Mouse (Mus musculus) neural tube, embryonic 10.5 days (tissue): ENCODE measurements at regions not wholly inside any gene's neighbourhood (a gene's known extent, or its start where the extent isn't known, plus 50 kb on each side); places are given as distances from the start of the nearest gene placed in this dataset.

Experiments
- DNase-seq: peaks from one replicate; pipeline ENCODE4 v3.0.0-alpha.2; 2017; ENCODE audit warnings: low spot score; ENCODE audit errors: extremely low spot score

DNA sequence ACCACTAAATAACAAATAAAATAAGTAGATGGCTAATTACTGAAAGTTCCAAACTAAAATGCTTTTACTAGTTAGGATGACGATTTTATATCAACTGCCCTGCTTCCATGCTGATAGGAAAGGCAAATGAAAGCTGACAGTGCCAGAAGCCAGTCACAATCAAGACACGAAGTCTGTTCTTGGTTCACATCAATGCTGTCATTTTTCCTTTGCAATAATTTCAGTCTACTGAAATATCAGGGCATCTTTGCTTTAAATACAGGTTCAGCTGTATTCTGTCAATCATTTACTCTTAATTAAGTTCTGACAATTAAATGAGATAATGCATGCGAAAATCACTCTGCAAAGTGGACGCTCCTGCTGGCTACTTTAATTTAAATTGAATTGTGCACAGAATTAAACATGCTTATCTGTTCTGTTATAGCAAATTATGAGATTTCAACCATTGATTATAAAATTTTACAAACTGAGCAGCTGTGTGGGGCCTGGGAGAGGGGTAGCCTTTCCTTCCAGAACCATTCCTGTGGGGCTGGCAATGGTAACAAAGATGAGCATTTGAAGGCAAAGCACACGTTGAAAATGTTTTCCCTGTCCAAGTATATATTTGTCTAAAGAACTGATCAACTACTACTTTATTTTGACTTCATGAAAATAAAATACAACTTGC lies 160.1 kb upstream of the Cttnbp2 start:
- DNase-seq, result no peak

DNA sequence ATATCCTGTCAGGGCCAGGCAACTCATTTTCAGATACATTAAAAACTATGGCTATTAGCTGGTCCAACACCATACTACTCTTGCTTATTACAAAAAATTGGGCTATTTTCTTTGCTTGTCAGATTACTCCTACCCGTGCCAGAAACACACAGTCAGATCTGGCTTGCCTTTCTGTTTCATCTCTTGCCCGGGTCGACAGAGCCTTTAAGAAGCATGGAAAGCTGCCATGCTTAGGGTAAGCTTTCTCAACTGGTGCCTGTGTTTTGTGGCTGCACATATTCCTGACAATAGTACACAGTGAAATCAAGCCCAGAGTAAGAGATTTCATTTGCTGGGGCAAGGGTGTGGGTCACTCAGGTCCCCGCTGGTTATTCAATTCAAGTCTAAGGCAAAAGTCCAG lies 162.5 kb upstream of the Cttnbp2 start:
- DNase-seq, result no peak

DNA sequence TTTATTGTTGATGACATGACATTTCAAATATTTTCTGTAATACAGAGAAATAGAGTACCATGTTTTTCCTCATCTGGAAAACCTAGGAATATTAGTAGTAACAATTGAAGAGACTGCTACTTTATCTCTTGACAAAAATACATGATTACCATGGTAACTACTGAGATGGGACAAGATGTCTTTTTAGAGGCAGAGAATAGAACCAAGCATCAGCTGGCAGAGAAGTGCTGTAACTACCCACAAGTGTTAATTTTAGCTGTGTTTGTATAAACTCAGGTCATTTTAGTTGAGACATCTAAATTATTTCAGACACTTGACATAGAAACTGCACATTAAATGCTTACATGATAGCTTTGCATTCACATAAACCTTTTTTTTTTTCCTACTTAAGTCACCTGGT lies 166.1 kb upstream of the Cttnbp2 start:
- DNase-seq, result no peak

DNA sequence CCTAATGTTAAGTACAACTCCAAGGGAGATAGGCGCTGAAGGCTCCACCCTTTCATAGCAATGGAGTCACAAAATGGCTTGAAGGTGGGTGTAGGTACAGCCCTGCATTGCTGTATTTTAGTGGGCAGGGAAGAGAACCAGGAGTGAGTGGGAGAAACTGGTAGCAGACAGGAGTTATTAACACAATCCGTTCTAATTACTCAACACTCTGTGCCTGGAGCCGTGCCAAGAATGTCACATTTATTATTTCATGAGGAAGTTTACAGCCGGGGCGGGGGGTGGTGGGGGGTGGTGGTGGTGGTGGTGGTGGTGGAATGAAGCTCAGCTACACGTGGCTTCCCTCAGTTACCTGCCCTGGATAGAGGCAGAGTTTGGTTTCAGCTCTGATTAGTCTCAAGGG lies 166.3 kb upstream of the Lsm8 start:
- no peak for DNase-seq

DNA sequence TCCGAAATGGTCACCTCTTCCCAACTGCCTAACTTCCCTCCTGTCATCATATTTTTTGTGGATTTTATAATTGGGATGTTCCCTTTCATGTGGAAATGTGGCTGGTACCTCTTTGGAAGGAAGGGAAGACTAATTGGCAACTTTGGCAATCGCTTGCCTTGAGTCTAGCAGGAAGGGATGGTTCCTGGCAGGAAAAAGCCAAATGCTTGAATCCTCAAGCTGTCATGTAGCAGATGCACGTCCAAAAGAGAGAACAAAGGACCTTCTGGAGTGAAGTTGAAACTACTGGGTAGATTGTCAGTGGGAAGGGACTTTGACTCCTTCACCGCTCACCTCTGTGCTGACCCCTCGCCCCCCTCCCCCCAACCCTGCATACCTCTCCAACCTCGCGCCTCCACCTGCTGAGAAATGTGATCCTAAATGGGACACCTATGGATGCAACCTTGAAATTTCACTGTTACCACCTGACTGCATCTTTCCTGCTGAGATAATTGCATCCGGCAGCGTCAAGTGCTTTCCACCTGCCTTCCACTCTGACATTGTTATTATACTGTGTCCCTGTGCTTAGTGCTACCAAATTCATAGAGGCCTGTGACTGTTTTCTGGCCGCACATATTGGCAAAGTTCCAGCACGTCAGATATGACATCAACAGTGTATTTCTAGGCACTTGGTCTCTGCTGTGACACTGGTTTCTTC lies 159.6 kb upstream of the Lsm8 start:
- DNase-seq, result no peak

DNA sequence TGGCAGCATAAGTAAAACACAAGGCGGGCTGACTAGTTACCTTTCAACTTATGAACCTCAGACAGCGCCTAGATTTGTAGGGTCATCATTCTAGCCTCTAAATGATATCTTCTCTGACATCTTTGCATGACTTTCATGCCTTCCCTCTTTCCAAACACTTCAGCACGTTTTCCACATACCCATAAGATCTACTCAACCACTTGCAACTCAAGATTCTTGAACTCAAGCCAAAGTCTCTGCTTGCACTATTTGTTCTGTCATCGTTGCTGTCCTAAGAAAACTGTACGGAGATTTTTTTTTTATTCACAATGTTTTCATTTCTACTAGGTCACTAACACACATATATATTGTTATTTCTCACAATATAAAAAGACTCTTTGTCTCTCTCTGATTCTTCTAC lies 150.8 kb upstream of the Lsm8 start:
- no peak for DNase-seq

DNA sequence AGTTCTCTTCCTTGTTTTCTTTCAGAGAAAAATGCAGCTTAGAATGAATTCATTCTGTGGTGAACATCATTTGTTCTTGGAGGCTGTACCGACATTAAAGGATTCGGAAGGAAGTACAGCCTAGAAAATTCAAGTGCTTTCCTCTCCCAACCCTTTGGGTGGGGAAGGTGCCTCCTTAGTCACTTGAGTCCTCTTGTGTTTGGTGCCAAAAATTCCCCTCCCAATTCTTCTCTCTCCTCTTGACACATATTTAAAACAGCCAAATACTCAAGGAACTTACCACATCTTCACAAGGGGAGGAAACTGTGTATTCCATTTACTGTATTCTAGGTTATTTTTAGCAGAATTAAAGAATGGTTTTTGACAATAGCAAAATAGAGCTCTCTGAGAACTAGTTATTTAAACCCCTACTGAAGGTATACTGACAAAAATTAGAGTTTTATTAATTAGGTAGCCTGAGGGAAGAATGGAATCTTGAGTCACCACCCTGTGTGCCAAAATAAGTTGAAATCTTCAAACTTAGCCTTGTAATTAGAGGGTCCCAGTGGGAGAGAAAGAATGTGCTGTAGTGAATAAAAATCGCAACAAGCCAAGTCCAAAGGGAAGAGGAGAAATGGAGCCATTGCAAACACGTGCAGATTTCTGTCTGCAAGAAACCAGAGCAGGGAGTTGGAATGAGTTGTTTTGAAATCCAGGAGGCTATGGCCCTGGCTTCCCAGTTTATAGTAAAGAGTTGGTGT lies 149.2 kb upstream of the Lsm8 start:
- no peak for DNase-seq

DNA sequence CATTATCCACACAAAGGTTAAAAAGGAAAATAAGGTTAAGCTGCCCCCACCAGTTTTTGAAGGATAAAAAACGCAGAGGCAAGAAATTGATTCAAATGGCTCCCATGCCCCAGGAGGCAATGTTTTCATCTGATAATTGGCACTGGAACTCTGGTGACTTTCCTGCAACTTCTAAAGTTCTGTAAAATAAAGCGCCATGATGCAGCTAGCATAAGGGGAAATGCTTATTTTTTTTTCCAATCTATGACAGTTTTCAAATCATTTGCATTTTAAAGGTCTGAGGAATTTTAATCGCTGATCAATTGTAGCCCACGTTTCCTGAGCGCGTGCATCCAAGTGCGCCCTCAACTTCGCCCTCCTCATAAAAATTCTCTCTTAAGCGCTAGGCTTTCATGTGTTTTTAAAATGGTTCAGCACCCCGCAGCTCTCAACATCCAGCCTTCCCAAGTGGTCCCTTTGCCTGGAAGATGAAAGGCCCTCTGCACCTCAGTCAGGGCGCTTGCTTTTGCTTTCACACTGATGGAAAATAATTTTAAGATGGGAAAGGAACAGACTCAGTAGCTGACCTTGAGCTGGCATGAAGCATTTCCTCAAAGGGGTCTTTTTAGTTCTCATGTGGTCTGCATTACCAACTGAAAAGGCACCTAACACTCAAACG lies 148.5 kb upstream of the Lsm8 start:
- DNase-seq, result peak; percentile 26

DNA sequence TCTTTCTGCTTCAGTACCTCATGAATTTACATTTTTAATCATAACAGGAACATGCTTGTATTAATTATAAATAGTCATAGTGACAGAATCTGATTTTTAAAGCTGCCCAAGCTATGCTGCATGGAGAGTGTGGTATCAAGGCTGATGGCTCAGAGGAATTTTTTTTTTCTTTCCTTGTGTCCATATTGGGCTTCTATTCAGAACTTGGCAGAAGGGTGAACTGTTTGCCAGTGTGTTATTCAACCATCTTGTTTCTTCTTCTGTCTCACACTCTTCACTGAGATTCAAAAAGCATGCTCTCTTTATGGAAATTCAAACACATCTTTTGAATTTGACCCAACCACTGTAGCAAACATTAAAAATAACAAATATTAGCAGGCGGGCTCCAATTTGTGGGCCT lies 137.6 kb upstream of the Lsm8 start:
- no peak for DNase-seq

DNA sequence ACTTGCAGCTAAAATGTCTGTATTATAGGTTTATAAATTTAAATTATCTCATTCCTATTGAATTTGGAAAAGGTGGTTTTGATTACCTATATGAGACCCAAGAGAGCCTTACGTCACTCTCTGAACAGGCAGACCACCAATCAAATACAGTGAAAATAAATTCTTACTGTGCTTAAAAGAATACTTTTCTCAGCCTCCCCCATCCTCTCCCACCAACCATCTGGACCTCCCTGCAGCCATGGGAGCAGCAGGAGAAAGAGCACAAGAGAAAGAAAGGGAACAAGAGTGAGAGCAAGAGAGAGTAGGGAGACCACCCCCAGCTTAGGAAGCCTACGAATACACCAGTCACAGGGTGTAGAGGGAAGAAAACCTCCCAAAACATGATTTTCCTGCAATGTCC lies 99.5 kb upstream of the Lsm8 start:
- no peak for DNase-seq

DNA sequence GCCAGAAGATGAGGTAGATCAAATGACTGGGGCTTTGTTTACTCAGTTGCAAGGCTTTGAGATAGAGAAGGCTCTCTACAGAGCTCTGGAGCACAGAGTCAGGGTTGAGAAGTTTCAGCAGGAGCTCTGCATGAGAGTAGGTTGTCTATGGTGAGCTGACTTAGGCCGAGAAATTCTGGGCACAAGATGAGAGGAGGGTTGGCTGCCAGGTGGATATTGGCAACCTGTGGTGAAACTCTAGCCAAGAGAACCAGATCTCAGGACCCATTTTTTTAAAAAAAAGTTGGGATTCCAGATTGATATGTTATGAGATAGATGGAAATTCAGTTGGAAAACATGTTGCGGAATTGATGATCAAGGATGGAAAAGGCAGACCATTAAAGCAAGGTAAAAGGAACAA lies 83.8 kb upstream of the Lsm8 start:
- DNase-seq, result no peak

DNA sequence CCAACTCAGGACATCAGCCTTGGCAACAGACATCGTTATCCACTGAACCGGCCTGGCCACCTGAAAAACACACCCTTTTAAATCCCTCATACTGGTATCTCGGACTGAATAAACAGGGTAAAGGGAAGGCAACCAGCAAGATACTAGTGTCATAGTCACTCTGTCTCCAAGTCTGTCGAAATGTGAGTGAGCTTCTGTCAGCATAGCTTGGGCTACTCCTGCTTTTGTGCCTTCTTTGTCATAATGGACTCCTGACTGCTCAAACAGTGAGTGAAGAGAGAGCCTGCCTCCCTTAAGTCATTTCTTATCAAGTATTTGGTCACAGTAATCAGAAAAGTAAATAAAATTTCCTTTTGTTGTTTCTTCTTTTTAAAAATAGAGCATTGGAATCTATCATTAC lies 53.0 kb upstream of the Lsm8 start:
- no peak for DNase-seq

DNA sequence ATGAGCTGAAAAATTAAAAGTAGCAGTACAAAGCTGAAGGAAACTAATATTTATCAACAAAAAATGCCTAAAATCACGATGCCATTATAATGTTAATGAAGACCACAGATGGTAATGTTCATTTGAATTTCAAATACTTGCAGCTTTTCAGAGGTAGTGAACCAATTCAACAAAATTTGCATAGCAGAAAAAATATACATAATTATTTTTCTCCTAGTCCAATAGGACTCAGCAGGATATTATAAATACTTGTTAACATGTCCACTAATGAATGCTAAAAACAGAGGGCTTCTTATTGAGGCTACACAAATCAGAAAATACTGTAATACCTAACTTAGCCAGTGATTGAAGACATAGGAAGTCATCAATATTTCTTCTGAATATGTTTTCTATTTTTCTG lies 52.5 kb upstream of the Lsm8 start:
- DNase-seq, result no peak

DNA sequence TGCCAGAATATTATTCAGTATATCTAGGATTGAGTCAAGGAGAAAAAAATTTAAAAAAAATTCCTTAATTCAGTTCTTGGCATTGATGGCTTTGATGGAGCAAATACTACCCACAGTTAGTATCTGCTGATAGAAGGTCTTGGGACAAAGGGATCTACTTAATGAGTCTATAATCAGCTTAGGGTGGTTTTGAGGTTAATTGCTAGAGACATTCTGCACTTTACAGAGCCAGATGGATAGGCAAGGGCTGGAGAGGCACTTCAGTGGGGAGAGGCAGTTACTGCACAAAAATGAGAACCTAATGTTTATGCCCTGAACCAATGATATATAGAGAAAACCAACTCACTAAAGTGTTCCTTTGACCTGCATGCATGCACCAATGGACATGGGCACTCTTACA lies 51.8 kb upstream of the Lsm8 start:
- DNase-seq, result no peak
